Mouse (Mus musculus): ENCODE data around the gene Ptpn5.

DNA sequence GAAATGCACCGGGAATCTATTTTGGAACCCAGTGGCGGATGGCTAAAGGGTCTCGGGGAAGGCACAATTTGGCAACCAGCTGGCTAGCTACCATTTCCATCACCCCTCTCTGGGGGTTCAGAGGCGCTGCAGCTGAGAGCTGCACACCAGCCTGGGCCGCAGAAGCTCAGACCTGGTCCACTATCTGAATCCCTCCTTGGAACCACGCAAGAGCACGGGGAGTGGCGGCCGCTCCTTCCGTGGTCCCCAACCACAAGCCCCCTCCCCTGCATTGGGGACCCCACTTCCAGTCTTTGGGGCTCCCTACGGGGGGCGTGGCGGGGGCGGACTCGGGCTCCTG is 1.7 kb downstream of the Ptpn5 start:
- TF ChIP-seq TAL1 (IDR thresholded peaks at IDR 0.05; ENCODE audit: low read length) (no peak), GATA1 (IDR thresholded peaks at IDR 0.05; ENCODE audit: low read length) (no peak)

All from erythroblast, embryonic 14.5 days (primary cell).